Mouse (Mus musculus): ENCODE measurements around the gene Trim45. TPM values are rescaled to one million over a fixed set of nuclear protein-coding genes. Genes with fewer than 3 reads are reported as not detected.
A peak's percentile ranks its signal among the peaks of the same experiment; 100 is the strongest.

Gene Trim45
- total RNA-seq, 4 experiments from 2014 or later, result 10.4 to 15.0 (median 11.7) TPM

- no peak for DNase-seq (ENCODE audit: low spot score in 2 of 2)
Measured at GRCm38 (mm10) chr3:100931332-100932076, 9.5 kb downstream of the Trim45 start.

DNA sequence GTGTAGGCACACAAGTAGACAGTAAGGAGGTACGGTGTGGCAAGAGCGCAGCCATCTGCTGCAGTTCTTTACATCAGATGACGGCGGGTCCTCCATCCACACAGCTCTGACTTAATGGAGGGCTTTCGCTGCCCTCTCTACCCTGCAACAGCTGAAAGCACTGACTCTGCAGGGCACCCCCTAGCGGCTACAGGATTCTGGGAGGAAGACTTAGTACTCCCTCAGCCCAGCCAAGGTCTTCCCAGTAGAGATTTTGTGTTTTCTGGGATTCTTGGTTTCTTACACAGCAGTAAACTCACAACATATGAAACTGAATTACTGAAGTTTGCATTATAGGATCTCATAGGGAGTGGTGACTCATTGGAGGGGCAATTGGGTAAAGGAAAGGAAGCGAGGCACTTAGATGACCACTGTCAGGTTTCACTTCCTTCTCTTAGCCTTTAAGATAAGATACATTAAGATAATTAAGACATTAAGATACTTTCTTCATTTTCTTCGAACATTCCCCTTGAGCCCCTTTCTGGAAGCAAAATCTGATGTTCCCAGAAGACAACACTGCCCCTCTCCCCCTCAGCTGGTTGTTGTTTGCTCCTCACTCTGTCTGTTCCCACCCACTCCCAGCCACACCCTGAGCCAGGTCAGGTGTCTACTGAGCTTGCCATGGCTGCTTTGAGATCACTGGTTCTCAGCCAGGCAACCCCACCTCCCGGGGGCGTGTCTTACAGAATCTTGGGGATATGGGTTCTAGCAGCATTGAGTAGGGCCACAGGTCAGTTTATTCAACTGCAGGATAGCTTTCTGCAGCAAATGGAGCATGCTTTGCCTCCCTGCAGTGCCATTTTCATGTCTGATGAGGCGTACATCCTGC lies 10.3 kb downstream of the Trim45 start:
- no peak for DNase-seq (ENCODE audit: low spot score in 2 of 2)

DNA sequence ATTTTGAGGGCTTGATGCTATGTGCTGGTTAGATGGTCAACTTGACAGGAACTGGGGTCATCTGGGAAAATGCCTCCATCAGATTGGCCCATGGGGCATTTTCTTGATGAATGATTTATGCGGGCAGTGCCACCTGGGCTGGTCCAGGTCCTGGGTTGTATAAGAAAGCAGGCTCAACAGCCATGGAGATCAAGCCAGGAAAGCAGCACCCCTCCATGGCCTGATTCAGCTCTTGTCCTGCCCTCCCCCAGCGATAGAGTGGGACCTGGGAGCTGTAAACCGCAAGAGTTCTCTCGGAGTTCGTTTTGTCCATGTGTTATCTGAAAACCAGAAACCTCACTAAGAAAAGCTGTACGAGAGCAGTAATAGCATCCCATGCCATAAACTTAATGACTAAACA lies 13.5 kb downstream of the Trim45 start:
- DNase-seq (ENCODE audit: low spot score in 2 of 2), result no peak

DNA sequence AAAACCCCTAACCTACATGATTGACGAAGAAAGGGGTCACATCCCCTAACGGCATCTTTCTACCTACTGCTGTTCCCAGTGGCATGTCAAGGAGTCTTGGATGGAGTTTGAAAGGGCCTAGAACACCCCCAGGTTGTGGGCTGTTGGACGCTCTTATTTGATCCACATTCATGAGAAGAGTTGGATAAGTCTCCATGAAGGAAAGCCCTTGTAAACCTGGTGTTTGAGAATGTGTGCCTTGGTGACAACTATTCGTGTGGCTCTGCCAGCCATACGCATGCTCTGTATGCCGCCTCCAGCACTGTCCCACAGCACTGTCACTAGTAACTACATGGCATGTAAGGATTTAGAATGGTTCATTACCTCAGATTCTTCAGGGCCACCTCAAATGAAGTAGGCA lies 14.2 kb downstream of the Trim45 start:
- DNase-seq (ENCODE audit: low spot score in 2 of 2), result no peak

- DNase-seq (ENCODE audit: low spot score in 2 of 2), result no peak
Measured at GRCm38 (mm10) chr3:100938211-100938610, 16.2 kb downstream of the Trim45 start.

GRCm38 (mm10) chr3:100940496-100941037 lies 18.6 kb downstream of the Trim45 start:
- DNase-seq (ENCODE audit: low spot score in 2 of 2), result no peak

- DNase-seq (ENCODE audit: low spot score in 2 of 2), result no peak
Measured at GRCm38 (mm10) chr3:100947286-100947685, 25.3 kb downstream of the Trim45 start.

DNA sequence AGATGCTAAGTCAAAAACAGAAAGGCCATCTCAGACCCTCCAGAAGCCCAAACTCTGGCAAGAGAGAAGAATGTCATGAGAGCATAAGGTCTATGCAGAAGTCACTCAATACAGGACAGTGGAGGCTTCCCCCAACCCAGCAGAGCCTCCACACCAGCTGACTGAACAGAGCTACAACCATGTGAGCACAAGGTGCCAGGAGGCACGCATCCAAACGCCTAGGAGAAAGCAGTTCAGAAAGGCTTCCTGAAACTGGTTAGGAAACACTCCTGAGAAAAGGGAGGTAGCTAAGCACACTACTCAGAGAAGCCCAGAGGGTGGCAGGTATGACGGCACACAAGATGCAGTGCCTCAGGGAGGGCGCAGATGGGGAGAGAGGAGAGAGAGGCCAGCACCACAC lies 29.5 kb downstream of the Trim45 start:
- no peak for DNase-seq (ENCODE audit: low spot score in 2 of 2)

GRCm38 (mm10) chr3:100954616-100955015 lies 32.6 kb downstream of the Trim45 start:
- no peak for DNase-seq (ENCODE audit: low spot score in 2 of 2)

DNA sequence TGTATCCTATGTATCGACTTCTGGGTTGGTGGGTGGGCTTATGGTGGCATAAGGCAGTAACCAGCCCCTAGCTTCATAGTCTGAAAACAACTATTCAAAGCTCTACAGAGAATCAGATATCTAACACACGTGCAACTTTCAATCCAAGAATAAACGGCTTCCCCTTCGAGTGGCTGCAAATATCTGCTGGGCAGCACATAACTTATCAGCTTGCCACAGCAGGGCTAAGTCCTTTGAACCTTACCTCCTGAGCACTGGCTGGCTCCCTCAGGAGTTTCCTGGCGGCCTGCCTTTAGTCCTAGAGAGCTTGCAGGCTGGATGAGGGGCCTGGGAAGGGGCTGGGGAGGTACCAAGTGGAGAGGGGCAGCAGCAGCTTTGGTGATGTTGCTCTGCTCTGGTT lies 39.0 kb downstream of the Trim45 start:
- DNase-seq (ENCODE audit: low spot score in 2 of 2), result no peak

GRCm38 (mm10) chr3:100961501-100961900 lies 39.5 kb downstream of the Trim45 start:
- no peak for DNase-seq (ENCODE audit: low spot score in 2 of 2)

DNA sequence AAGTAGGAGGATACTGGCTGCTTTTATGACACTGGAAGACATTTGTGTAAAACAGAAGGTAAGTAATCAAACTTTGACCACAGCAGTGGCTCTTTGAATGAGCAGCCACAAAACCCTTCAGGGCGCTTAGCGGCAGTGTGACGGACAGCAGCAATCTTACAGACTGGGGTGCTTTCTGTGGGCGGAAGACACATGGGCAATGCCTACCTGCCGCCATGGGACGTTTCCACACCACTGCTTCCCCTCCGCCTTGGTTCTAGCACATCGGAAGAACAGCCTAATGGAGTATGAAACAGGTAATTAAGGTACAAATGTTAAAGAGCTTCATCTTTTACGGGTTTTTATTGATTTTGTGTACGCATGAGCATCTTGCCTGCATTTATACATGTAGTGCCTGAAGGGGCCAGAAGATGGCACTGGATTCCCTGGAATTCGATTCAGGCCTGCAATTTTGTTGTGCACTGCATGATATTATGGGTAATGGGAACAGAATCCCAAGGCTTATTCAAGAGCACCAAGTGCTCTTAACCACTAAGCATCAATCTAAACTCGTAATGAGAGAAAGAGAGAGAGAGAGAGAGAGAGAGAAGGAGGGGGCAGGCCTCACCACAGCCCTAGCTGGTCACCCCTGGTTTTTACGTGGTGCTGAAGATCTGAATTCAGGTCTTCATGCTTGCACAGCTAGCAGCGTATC lies 42.0 kb downstream of the Trim45 start:
- DNase-seq (ENCODE audit: low spot score in 2 of 2), result peak in 1 of 2 experiments; percentile 44

GRCm38 (mm10) chr3:100969176-100969917 lies 47.3 kb downstream of the Trim45 start, which contains the start of gene Ttf2:
Gene Ttf2, minus strand, starts transcription at chr3:100969663.
- peak; percentile 78 to 79 for DNase-seq (ENCODE audit: low spot score in 2 of 2)

GRCm38 (mm10) chr3:100973906-100974305 lies 51.9 kb downstream of the Trim45 start:
- DNase-seq (ENCODE audit: low spot score in 2 of 2), result no peak

DNA sequence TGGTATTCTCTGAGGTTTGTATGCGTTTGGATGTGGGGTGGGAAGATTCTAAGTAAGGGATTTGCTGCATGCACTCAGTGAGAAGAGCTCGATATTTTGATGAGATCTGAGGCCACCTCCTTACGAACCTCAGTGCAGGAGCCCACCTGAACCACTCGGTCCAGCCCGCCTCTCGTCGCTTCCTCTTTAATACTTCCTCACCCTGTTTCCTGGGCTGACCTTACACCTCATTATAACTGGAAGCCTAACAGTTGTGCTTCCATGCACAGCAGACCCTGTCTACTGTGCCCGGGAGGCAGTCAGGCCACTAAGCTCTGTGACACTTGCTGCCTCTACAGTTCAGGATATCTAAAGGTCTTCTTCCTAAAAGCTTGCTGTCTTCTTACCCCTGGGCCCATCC lies 57.3 kb downstream of the Trim45 start:
- DNase-seq (ENCODE audit: low spot score in 2 of 2), result no peak

Other genes with a start within 250 kb of the Trim45 start
- 100 to 1,000 TPM; 128 to 161 (median 154) TPM for gene Man1a2, start 236.7 kb upstream of the Trim45 start, total RNA-seq (2022)
- gene Vtcn1, start 96.7 kb upstream of the Trim45 start, total RNA-seq (2022), result under 1 TPM in 3 of 4 experiments, not detected in 1; 0.23 to 0.48 (median 0.36) TPM
- gene Ttf2, start 47.5 kb downstream of the Trim45 start, total RNA-seq (2022), result 1 to 10 TPM; 1.1 to 1.5 (median 1.3) TPM
- 1 to 10 TPM in 2 of 4 experiments, under 1 TPM in 2; 0.48 to 1.4 (median 0.92) TPM for gene Cd101, start 107.4 kb downstream of the Trim45 start, total RNA-seq (2022)
- gene Ptgfrn, start 188.1 kb downstream of the Trim45 start, total RNA-seq (2022), result 10 to 100 TPM; 28.8 to 31.3 (median 29.4) TPM

Measured in left cerebral cortex, adult 8-10 months (tissue).